Mouse (Mus musculus) c-Kit-positive CD71-positive TER-119-negative erythroid progenitor cells, embryonic 14.5 days (primary cell): ENCODE results near the gene Rgs12.
A peak's percentile ranks its signal among the peaks of the same experiment; 100 is the strongest.

Experiments
- DNase-seq: peaks from one replicate; pipeline ENCODE4 v3.0.0-alpha.2; 2013; ENCODE audit warnings: low read depth

Rgs12 gene

DNA sequence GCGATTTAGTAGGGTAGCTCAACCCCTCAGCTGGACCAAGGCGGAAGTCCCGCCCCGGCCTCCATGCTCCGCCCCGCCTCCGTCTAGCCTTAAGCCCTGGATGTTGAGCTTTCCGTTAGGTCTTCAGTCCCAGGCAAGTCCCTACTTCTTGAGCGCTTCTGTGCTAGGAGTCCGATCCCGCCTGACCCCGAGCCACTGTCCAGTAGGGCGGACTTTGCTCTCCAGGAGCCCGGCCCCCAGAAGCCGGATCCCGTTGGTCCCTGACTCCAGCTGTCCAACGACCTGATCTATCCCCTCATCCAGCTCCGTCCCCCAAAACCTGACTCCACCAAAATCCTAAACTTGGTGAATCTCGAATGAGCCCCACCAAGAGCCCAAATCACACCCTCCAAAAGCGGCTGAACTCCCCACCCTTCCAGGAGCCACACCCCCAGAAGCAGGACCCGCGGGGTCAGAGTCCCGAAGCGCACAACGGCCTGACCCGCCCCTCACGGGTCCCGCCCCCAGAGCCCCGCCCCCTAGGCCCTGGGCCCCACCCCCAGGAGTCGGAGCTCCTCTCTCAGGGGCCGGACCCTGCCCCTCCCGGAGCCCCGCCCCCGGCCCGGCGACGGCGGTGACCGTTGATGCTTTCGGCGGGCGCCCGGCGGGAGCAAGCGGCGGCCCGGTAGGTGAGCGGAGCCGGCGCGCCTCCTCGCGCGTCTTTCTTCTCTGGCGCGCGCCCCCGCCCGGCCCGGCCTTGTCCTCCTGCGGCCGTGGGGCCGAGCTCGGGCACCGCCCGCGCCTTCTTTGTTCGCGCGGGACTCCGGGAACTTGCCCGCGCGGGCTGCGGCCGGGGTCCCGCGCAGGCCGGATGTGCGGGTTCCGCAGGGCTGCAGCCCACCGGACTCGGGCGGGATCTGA is at the start of gene Rgs12:
Gene Rgs12, plus strand, starts transcription at position 585 of the 900 bp plus-strand sequence.
- DNase-seq: peak; percentile 73

DNA sequence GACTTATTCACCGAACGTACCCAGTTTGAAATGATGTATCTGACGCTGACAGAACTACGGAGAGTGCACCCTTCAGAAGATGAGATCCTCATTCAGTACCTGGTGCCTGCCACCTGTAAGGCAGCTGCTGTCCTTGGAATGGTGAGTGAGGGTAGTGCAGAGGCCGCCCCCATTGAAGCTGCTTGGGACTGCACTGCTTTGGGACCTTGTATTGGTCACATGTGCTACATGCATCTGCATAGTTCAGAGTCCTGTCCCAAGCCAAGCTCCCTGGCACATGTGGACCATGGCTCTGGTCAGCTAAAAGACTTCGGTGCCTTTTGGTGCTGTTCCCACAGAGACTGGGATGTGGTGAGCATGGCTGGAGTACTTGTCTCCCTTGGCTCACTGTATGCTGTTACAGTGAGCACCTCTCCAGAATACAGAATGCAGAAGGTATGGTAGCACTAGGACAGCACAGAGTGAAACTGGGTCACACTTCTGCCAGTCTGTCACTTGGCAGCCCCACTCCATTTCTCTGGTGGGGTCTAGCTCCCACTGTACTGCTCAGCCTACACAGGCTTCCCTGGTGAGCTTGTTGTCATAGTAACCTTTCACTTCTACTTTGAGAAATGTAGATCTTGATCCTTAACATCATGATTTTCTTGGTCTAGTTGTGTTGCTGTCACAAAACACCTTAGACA is 49.3 kb upstream of the Rgs12 start:
- DNase-seq: no peak

DNA sequence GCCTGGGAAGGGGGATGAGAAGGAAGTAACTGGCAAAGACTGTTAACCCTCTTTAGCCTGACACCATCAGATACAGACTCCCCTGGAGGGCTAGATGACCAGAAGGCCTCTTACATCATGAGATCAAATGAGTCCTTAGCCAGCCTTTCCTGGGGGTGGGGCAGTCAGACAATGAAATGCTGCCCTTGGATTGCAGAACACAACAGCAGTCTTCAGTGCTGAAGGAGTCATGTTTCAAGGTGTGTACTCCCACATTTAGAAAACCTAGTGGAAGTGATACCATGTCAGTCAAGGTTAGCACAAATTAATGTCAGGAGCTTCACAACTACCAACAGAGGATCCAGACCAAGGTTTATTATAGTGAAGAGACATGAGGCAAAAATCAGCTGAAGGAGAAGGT is 46.9 kb upstream of the Rgs12 start:
- DNase-seq: no peak

DNA sequence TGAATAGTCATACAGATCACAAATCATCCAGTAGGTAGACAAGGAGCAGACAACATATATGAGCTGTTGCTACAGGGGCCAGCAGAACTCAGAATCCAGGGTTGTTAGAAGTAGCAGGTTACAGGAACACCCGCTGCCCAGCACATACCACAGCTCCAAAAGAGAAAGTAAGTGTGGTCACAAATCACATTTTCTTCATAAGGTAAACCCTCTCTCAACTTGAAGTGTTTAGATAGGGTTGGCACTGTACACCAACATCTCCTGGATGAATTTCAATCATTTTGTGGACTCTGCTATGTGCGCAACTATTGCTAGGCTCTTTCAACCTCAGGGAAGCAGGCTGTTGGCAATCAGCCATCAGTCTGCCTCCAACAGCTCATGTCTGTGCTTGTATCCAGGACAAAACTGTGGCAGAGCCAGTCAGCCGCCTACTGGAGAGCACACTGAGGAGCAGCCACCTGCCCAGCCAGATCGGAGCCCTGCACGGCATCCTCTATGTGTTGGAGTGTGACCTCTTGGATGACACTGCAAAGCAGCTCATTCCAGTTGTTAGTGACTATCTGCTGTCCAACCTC is 46.3 kb upstream of the Rgs12 start:
- no peak for DNase-seq

DNA sequence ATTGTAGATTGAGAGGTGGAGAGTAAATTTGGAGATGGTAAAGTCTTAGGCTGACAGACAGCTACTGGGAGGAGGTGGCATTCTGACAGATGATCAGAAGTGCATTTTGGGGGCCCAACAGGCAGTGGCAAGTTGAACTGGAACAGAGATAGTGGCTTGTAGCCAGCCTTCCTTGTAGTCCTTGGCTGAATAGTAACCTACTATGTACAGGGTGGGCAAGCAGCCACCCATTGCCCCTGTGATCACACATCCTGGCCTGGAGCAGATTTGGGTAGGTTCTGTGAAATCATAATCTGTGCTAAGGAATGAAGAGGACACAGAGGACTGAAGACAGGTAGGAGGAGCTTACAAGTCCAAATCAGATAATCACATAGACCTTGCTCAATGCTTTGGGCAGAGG is 44.8 kb upstream of the Rgs12 start:
- no peak for DNase-seq

- DNase-seq: no peak
Observed at GRCm38 (mm10) chr5:34907230-34907629, 42.0 kb upstream of the Rgs12 start.

- no peak for DNase-seq
Observed at GRCm38 (mm10) chr5:34907910-34908725, 41.1 kb upstream of the Rgs12 start, which contains the start of gene Msantd1. Gene Msantd1, plus strand, starts transcription at chr5:34908012.

- no peak for DNase-seq
Observed at GRCm38 (mm10) chr5:34908726-34909633, 40.3 kb upstream of the Rgs12 start.

DNA sequence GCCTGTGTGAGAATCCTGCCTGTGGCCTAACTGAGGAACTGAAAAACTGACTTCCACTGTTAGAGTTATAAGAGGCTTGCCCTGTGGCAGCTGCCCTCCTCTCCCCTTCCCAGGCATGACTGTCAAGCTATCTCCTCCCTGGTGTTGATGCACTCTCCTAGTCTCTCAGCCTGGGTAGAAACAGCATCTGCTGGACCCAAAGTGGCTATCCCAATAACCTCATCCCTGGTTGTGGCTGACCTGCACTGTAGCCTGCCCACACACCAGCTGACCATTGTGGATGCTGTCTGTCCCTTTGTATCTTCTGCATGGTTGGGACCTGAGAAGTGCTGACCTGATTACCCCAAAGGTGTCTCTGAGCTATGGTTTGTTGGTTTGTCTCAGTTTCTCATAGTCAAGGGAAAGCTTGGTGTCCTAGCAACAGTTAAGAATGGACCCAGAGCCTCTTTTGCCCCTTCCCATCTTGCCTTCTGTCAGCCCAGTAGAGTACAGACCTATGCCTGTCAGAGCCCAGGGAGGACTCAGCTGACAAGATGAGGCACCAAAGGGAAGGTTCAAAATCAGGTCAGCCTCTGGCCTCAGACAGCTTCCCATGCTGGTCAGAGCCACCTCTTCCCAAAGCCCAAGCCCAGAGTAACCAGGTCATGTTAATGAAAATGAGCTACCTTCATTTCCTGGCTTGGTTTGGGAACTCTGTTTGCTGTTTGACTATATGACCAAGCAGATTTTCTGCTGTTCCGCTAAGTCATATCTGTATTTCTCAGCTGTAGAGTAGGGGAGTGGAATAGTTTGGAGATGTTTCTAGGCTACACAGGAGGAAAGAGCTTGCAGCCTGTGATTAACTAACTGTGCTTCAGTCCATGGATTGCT is 39.4 kb upstream of the Rgs12 start:
- DNase-seq: no peak

GRCm38 (mm10) chr5:34910504-34910815 is 38.8 kb upstream of the Rgs12 start:
- no peak for DNase-seq

DNA sequence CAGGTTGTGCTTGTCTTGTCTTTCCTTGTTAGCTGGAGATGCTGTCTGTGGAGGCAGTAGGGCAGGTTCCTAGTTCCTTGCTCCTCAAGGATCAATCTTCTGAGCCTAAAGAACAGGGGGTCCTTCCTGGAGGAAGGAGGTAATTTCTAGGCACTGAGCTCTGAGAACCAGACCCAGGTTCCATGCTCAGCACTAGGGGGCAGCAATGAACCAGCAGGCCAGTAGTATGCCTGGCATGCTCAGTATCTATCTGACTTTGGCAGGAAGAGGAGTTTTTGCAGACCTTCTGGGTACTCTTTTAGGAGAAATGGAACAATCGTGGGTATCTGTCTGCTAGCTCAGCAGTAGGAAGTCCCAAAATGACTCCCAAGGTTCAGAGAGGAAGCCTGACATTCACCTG is 33.4 kb upstream of the Rgs12 start:
- peak; percentile 59 for DNase-seq

GRCm38 (mm10) chr5:34917234-34917655 is 32.0 kb upstream of the Rgs12 start:
- DNase-seq: no peak

GRCm38 (mm10) chr5:34918785-34919184 is 30.5 kb upstream of the Rgs12 start:
- no peak for DNase-seq

GRCm38 (mm10) chr5:34922531-34922930 is 26.7 kb upstream of the Rgs12 start:
- no peak for DNase-seq

DNA sequence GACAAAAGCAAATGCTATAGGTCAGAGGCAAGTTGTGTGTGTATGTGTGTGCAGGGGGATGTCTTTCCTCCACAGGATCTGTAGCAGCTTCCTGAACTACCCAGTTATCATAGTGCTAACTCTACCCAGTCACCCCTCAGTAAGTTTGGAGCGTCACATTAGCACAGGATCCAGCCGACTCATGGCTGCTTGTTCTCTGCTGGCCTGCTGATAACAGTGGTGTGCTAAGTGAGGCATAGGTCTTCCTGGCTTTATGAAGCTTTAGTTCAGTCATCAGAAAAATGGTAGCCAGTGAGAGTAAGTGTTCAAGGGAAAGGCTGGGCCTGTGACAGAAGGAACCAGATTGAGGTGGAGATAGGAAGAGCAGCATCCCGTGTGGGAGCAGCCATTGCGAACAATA is 25.3 kb upstream of the Rgs12 start:
- DNase-seq: no peak

DNA sequence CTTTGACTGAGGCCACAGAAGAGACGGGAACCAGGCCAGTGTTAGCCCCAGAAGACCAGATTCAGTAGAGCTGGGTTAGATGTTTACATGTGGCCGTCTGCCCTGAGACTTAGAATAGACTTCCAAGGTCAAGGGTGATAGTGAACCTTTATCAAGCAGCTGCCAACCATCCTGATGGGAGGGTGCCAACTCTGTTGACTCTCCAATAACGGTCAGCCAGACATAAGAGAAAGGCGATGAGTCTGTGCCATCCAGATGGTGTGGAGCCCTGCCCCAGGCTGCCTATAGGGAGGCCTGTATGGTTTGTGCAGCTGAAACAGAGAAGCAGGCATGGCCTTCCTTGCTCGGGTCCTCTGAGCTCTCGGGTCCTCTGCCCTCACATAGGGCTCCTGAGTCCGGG is 24.7 kb upstream of the Rgs12 start:
- no peak for DNase-seq

DNA sequence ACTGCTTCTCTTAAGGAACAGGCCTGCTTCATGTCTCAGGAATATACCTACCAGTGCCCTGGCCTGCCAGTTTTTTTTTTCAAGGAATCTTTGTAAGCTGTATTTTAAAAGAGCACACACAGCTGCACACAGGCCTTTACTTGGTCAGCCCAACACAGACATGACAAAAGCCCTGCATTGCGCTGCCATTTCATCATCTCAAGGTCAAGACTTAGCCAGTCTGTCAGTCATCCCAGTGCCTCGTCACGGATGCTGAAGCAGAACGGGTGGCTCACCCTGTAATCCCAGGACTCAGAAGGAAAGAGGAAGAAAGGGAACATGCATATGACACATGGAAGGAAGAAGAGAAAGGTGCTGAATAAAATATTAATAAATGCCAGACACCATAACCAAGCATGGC is 21.6 kb upstream of the Rgs12 start:
- no peak for DNase-seq

DNA sequence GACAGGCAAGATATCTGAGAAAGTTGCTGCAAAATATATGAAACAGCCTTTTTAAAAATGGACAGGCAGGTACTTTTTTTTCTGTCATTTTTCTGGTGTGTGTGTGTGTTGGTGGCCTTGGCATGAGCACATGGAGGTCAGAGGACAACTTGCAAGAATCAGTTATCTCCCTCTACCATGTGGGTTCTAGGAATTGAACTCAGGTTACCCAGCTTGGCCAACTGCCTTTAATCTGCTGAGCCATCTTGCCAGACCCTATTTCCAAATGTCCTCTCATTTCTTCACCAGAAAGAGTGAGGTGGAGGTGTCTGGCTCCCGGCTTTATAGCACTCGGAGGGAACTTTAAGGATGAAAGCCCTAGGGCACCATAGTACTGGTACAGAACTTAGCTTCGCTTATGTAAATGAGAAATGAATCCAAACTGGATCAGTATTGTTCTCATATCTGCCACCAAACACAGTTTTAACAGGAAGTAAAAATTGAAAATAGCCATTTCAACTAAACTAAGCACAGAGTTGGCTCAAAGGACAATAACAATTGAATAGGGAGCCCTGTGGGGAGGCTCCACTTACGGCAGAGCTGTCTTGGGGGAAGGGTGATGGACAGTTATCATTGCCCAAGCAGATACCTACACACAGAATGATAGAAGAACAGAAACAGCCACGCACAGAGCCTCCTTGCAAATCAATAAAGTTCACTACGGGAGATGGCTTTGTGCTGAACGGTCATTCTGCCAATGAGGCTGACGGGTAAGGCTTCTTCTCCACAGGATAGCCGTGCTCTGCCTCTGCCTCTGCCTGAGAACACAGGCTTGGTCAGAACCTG is 18.9 kb upstream of the Rgs12 start:
- DNase-seq: peak; percentile 72

- DNase-seq: no peak
Observed at GRCm38 (mm10) chr5:34931091-34931490, 18.2 kb upstream of the Rgs12 start.
